Mouse (Mus musculus) heart, embryonic 14.5 days (tissue): ENCODE data around the gene Cacna1g. TPM values are rescaled to one million over a fixed set of nuclear protein-coding genes. Genes with fewer than 3 reads are reported as not detected.
A peak's percentile ranks its signal among the peaks of the same experiment; 100 is the strongest.

Experiments
- ATAC-seq: fragments of 200-750 bp; cut with Nextera tagmentation; 2 replicates; pipeline ENCODE4 v1.8.0; 2017; ENCODE audit warnings: low read depth, moderate TSS enrichment; ENCODE audit not compliant: insufficient number of reproducible peaks, insufficient read depth, low FRiP score
- H3K27ac ChIP-seq, 2 experiments: fragments of 200-500 bp in 1 of 2; fragments of 300-500 bp in 1 of 2; sonication (generic) in 1 of 2; replicated peaks in 1 of 2; 2 replicates each; pipeline ENCODE4 v1.5.1; 2012 to 2014; ENCODE audit warnings: low read depth in 2 of 2, low read length in 2 of 2, control low read depth in 1 of 2, mild to moderate bottlenecking in 1 of 2, mixed read lengths in 1 of 2; ENCODE audit not compliant: control insufficient read depth in 1 of 2, insufficient read depth in 1 of 2
- H3K27me3 ChIP-seq: fragments of 300-500 bp; sonication (generic); 2 replicates; pipeline ENCODE4 v1.6.1; 2014; ENCODE audit warnings: mild to moderate bottlenecking, low read length, control low read depth; ENCODE audit not compliant: control insufficient read depth, insufficient read depth
- H3K36me3 ChIP-seq: fragments of 300-500 bp; sonication (generic); 2 replicates; pipeline ENCODE4 v1.6.1; 2014; ENCODE audit warnings: mild to moderate bottlenecking, control low read depth, low read length, mixed read lengths; ENCODE audit not compliant: control insufficient read depth, insufficient read depth
- H3K4me1 ChIP-seq, 2 experiments: fragments of 200-500 bp in 1 of 2; fragments of 300-500 bp in 1 of 2; sonication (generic) in 1 of 2; 2 replicates each; pipeline ENCODE4 v1.6.1; 2012 to 2014; ENCODE audit warnings: low read length in 2 of 2, control low read depth in 1 of 2, mixed read lengths in 1 of 2; ENCODE audit not compliant: control insufficient read depth in 2 of 2, insufficient read depth in 2 of 2
- H3K4me2 ChIP-seq: fragments of 300-500 bp; sonication (generic); 2 replicates; pipeline ENCODE4 v1.6.1; 2014; ENCODE audit warnings: mild to moderate bottlenecking, low read length
- H3K4me3 ChIP-seq, 2 experiments: fragments of 200-500 bp in 1 of 2; fragments of 300-500 bp in 1 of 2; sonication (generic) in 1 of 2; 2 replicates each; pipeline ENCODE4 v1.5.1; 2012 to 2014; ENCODE audit warnings: low read length in 2 of 2, mild to moderate bottlenecking in 2 of 2, control low read depth in 1 of 2, low read depth in 1 of 2, moderate library complexity in 1 of 2; ENCODE audit not compliant: control insufficient read depth in 1 of 2, insufficient read depth in 1 of 2
- H3K9ac ChIP-seq: fragments of 300-500 bp; sonication (generic); 2 replicates; pipeline ENCODE4 v1.6.1; 2014; ENCODE audit warnings: mild to moderate bottlenecking, low read length
- H3K9me3 ChIP-seq: fragments of 300-500 bp; sonication (generic); 2 replicates; pipeline ENCODE4 v1.6.1; 2016; ENCODE audit warnings: low read length, control low read depth; ENCODE audit not compliant: control insufficient read depth
- WGBS: fragments of 180-500 bp; shearing (Covaris S2); extraction: QIAGEN DNeasy Blood & Tissue Kit; methylation state at CpG from one replicate; pipeline ENCODE4 v1.1.7; 2014; 5-methylcytosine and 5-hydroxymethylcytosine counted together
- polyA plus RNA-seq: library from polyadenylated mRNA; unstranded; fragments of >200 nt; fragmentation: Nextera tagmentation; extraction: Ambion mirVana; gene quantifications from 2 replicates; pipeline ENCODE4 v1.2.1, GENCODE M21; 2014

Cacna1g gene
- polyA plus RNA-seq, 1 experiment from 2014 or later = 7.7 TPM

- Histone ChIP-seq H3K9ac (peak overlapping the region; percentile 83), H3K27ac (peak overlapping the region; percentile 89 to 92), H3K9me3 (no peaks in the 10 kb centered on the region), H3K27me3 (no peaks in the 10 kb centered on the region), H3K4me1 (peaks cover 33 to 42% of the 10 kb centered on the region in 2 experiments), H3K4me3 (peak overlapping the region; percentile 56 to 61), H3K36me3 (peaks cover 12% of the 10 kb centered on the region), H3K4me2 (peak overlapping the region; percentile 77)
- ATAC-seq = no peak
- WGBS = 4% methylated on average over 2 of the region's 2 CpGs
Measured at GRCm38 (mm10) chr11:94499035-94499434, 25.0 kb upstream of the Cacna1g start.

- Histone ChIP-seq H3K4me2 (peak overlapping the region; percentile 77), H3K27me3 (no peaks in the 10 kb centered on the region), H3K9me3 (no peaks in the 10 kb centered on the region), H3K27ac (peak overlapping the region; percentile 89 to 92), H3K36me3 (peaks cover 19% of the 10 kb centered on the region), H3K4me3 (peak overlapping the region; percentile 56 to 61), H3K9ac (peak overlapping the region; percentile 83), H3K4me1 (peaks cover 33 to 42% of the 10 kb centered on the region in 2 experiments)
- 0 out of 2 replicates have a peak, but pooled peaks have one; percentile 16 for ATAC-seq
- 15% methylated on average over 19 of the region's 19 CpGs for WGBS
Measured at GRCm38 (mm10) chr11:94498093-94498996, 24.3 kb upstream of the Cacna1g start.

GRCm38 (mm10) chr11:94495415-94495814 lies 21.4 kb upstream of the Cacna1g start:
- Histone ChIP-seq H3K27ac (peak overlapping the region; percentile 76 to 88), H3K9ac (peak overlapping the region; percentile 49), H3K9me3 (no peaks in the 10 kb centered on the region), H3K36me3 (peaks cover 43% of the 10 kb centered on the region), H3K27me3 (peaks cover 17% of the 10 kb centered on the region), H3K4me2 (peak overlapping the region; percentile 29; the same call in 1 of the 2 replicates), H3K4me1 (peaks cover 35 to 48% of the 10 kb centered on the region in 2 experiments), H3K4me3 (no peak overlapping the region)
- 32% methylated on average over 3 of the region's 3 CpGs for WGBS
- peak; percentile 46; the same call in 1 of the 2 replicates for ATAC-seq

- Histone ChIP-seq H3K4me1 (peaks cover 19 to 23% of the 10 kb centered on the region in 2 experiments), H3K36me3 (peaks cover 44% of the 10 kb centered on the region), H3K4me3 (no peak overlapping the region), H3K4me2 (peak overlapping the region; percentile 68), H3K27ac (no peak overlapping the region), H3K9me3 (no peaks in the 10 kb centered on the region), H3K27me3 (peaks cover 18% of the 10 kb centered on the region), H3K9ac (0 out of 2 replicates have a peak overlapping the region, but pooled peaks have one; percentile 62)
- WGBS = 62% methylated on average over 7 of the region's 7 CpGs
- ATAC-seq = no peak
Measured at GRCm38 (mm10) chr11:94491749-94492099, 17.7 kb upstream of the Cacna1g start.

GRCm38 (mm10) chr11:94491035-94491748 lies 17.2 kb upstream of the Cacna1g start:
- H3K27ac ChIP-seq = no peak overlapping the region
- WGBS = 18% methylated on average over 54 of the region's 55 CpGs
- peaks cover 42% of the 10 kb centered on the region for H3K36me3 ChIP-seq
- H3K4me2 ChIP-seq = peak overlapping the region; percentile 68
- H3K4me3 ChIP-seq = peak overlapping the region; percentile 29 to 36
- no peaks in the 10 kb centered on the region for H3K9me3 ChIP-seq
- no peak for ATAC-seq
- H3K4me1 ChIP-seq = peaks cover 19 to 23% of the 10 kb centered on the region in 2 experiments
- H3K27me3 ChIP-seq = peaks cover 21% of the 10 kb centered on the region
- H3K9ac ChIP-seq = peak overlapping the region; percentile 62; the same call in 1 of the 2 replicates

- Histone ChIP-seq H3K9ac (no peak overlapping the region), H3K9me3 (no peaks in the 10 kb centered on the region), H3K27me3 (peaks cover 30% of the 10 kb centered on the region), H3K36me3 (peaks cover 39% of the 10 kb centered on the region), H3K27ac (no peak overlapping the region), H3K4me3 (no peak overlapping the region), H3K4me2 (no peak overlapping the region), H3K4me1 (peaks cover 8 to 14% of the 10 kb centered on the region in 2 experiments; a peak in 3 of 4 replicates)
- WGBS = 60% methylated on average over 4 of the region's 4 CpGs
- ATAC-seq = no peak
Measured at GRCm38 (mm10) chr11:94489745-94490144, 15.7 kb upstream of the Cacna1g start.

- 85% methylated on average over 11 of the region's 11 CpGs for WGBS
- Histone ChIP-seq H3K9ac (no peak overlapping the region), H3K9me3 (no peaks in the 10 kb centered on the region), H3K36me3 (peaks cover 31% of the 10 kb centered on the region), H3K4me1 (peaks cover 5 to 11% of the 10 kb centered on the region in 2 experiments; a peak in 3 of 4 replicates), H3K27ac (no peak overlapping the region), H3K4me2 (no peak overlapping the region), H3K27me3 (peaks cover 30% of the 10 kb centered on the region), H3K4me3 (no peak overlapping the region)
- no peak for ATAC-seq
Measured at GRCm38 (mm10) chr11:94488767-94489533, 15.0 kb upstream of the Cacna1g start.
